Mouse (Mus musculus) kidney, adult 8-10 months (tissue): Measurements from ENCODE around the gene Gm28043.

Experiments
- DNase-seq, 2 experiments: peaks; one replicate each; pipeline ENCODE4 v3.0.0; 2022

Gm28043 gene

GRCm38 (mm10) chr17:29628946-29629345 is 14.3 kb downstream of the Gm28043 start:
- DNase-seq: no peak

- DNase-seq: no peak
Observed at GRCm38 (mm10) chr17:29629620-29630019, 14.9 kb downstream of the Gm28043 start.

GRCm38 (mm10) chr17:29632312-29632711 is 17.6 kb downstream of the Gm28043 start:
- no peak for DNase-seq

GRCm38 (mm10) chr17:29635492-29635891 is 20.8 kb downstream of the Gm28043 start:
- no peak for DNase-seq

- DNase-seq: peak in 1 of 2 experiments; percentile 24
Observed at GRCm38 (mm10) chr17:29636118-29636517, 21.4 kb downstream of the Gm28043 start.

- no peak for DNase-seq
Observed at GRCm38 (mm10) chr17:29637377-29637776, 22.7 kb downstream of the Gm28043 start.

GRCm38 (mm10) chr17:29637895-29638294 is 23.2 kb downstream of the Gm28043 start:
- no peak for DNase-seq

GRCm38 (mm10) chr17:29640971-29641370 is 26.3 kb downstream of the Gm28043 start:
- DNase-seq: no peak

- no peak for DNase-seq
Observed at GRCm38 (mm10) chr17:29642219-29642618, 27.5 kb downstream of the Gm28043 start.

- no peak for DNase-seq
Observed at GRCm38 (mm10) chr17:29658249-29658648, 43.6 kb downstream of the Gm28043 start.

GRCm38 (mm10) chr17:29660076-29660761 is 45.5 kb downstream of the Gm28043 start, which contains the start of gene Cmtr1:
Gene Cmtr1 (plus strand): TSS chr17:29660595.
- peak; percentile 96 to 97 for DNase-seq

- no peak for DNase-seq
Observed at GRCm38 (mm10) chr17:29660762-29661391, 46.2 kb downstream of the Gm28043 start.

GRCm38 (mm10) chr17:29662145-29662544 is 47.5 kb downstream of the Gm28043 start:
- DNase-seq: no peak

GRCm38 (mm10) chr17:29668051-29668986 is 53.6 kb downstream of the Gm28043 start:
- no peak for DNase-seq

GRCm38 (mm10) chr17:29669030-29669429 is 54.4 kb downstream of the Gm28043 start:
- no peak for DNase-seq

GRCm38 (mm10) chr17:29669936-29670335 is 55.3 kb downstream of the Gm28043 start:
- DNase-seq: no peak

GRCm38 (mm10) chr17:29671021-29671420 is 56.3 kb downstream of the Gm28043 start:
- no peak for DNase-seq

GRCm38 (mm10) chr17:29673325-29673724 is 58.6 kb downstream of the Gm28043 start:
- no peak for DNase-seq

GRCm38 (mm10) chr17:29678526-29678925 is 63.9 kb downstream of the Gm28043 start:
- no peak for DNase-seq

GRCm38 (mm10) chr17:29679038-29679767 is 64.5 kb downstream of the Gm28043 start:
- no peak for DNase-seq

GRCm38 (mm10) chr17:29680174-29680573 is 65.5 kb downstream of the Gm28043 start:
- peak in 1 of 2 experiments; percentile 30 for DNase-seq

GRCm38 (mm10) chr17:29680921-29681320 is 66.2 kb downstream of the Gm28043 start:
- no peak for DNase-seq

GRCm38 (mm10) chr17:29681669-29682068 is 67.0 kb downstream of the Gm28043 start:
- DNase-seq: no peak
